Mouse (Mus musculus) embryonic facial prominence, embryonic 15.5 days (tissue): ENCODE measurements around the gene Polr2m. TPM values are rescaled to one million over a fixed set of nuclear protein-coding genes. Genes with fewer than 3 reads are reported as not detected.

ENCODE experiments used
- ATAC-seq: fragments of 200-750 bp; cut with Nextera tagmentation; 2 replicates; pipeline ENCODE4 v1.8.0; 2017; ENCODE audit warnings: low read depth, moderate TSS enrichment; ENCODE audit not compliant: insufficient number of reproducible peaks, low FRiP score, low TSS enrichment
- H3K27ac ChIP-seq: fragments of 300-500 bp; sonication (generic); replicated peaks from 2 replicates; pipeline ENCODE4 v1.5.1; 2015; ENCODE audit warnings: mild to moderate bottlenecking, inconsistent platforms
- H3K27me3 ChIP-seq: fragments of 300-500 bp; sonication (generic); 2 replicates; pipeline ENCODE4 v1.6.1; 2015; ENCODE audit warnings: inconsistent platforms
- H3K36me3 ChIP-seq: fragments of 300-500 bp; sonication (generic); 2 replicates; pipeline ENCODE4 v1.6.1; 2015; ENCODE audit warnings: mild to moderate bottlenecking, inconsistent platforms
- H3K4me1 ChIP-seq: fragments of 300-500 bp; sonication (generic); 2 replicates; pipeline ENCODE4 v1.6.1; 2015; ENCODE audit warnings: inconsistent platforms
- H3K4me2 ChIP-seq: fragments of 300-500 bp; sonication (generic); replicated peaks from 2 replicates; pipeline ENCODE4 v1.6.1; 2015; ENCODE audit warnings: mild to moderate bottlenecking, inconsistent platforms
- H3K4me3 ChIP-seq: fragments of 300-500 bp; sonication (generic); replicated peaks from 2 replicates; pipeline ENCODE4 v1.5.1; 2015; ENCODE audit warnings: mild to moderate bottlenecking, inconsistent platforms
- H3K9ac ChIP-seq: fragments of 300-500 bp; sonication (generic); 2 replicates; pipeline ENCODE4 v1.6.1; 2015; ENCODE audit warnings: inconsistent platforms
- H3K9me3 ChIP-seq: fragments of 300-500 bp; sonication (generic); replicated peaks from 2 replicates; pipeline ENCODE4 v1.6.1; 2016; ENCODE audit warnings: inconsistent platforms
- WGBS: fragments of 180-500 bp; shearing (Covaris S2); methylation state at CpG from one replicate; pipeline ENCODE4 v1.1.7; 2015; 5-methylcytosine and 5-hydroxymethylcytosine counted together
- polyA plus RNA-seq: library from polyadenylated mRNA; unstranded; fragments of >200 nt; fragmentation: Nextera tagmentation; extraction: Ambion mirVana; gene quantifications from 2 replicates; pipeline ENCODE4 v1.2.1, GENCODE M21; 2015

Gene Polr2m
- polyA plus RNA-seq: 373 and 378 TPM in 2 replicates

DNA sequence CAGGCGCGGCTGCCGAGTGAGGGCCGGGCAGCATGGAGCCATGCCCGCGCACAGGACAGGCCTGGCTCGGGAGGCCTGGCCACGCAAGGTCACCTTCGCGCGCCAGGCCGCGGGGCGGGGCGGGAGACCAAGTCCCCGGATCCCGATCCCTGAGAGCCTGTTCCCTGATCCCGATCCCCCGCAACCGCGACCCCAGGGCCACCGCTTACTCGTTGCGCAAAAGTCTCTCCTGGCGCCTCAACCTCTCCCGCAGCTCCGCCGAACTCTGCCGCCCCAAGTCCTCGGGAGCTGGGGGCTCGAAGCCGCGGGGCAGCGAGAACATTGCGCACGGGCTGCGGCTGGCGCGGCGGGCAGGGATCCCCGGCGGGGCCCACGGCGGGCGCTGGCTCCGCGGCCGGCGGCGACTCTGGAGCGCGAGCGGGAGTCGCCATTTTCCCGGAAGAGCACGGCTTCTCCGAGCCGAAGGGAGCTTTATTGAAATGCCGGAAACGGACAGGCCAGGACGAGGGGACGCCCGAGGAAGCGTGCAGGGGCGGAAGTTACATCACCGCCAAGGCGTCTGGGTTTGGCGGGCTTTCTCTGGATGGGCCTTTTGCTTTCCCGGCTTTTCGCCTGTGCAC lies at the start of gene Polr2m:
Gene Polr2m (minus strand): TSS at position 461 of the 620 bp plus-strand sequence.
- H3K4me1 ChIP-seq: peaks cover 7% of the 10 kb centered on the region
- WGBS: under 1% methylated on average over 70 of the region's 70 CpGs
- no peaks in the 10 kb centered on the region for H3K27me3 ChIP-seq
- H3K9ac ChIP-seq: peak within 1 kb of the TSS; percentile 100
- H3K4me2 ChIP-seq: peak within 1 kb of the TSS; percentile 54
- H3K9me3 ChIP-seq: no peaks in the 10 kb centered on the region
- ATAC-seq: peak; percentile 96
- H3K27ac ChIP-seq: peak within 1 kb of the TSS; percentile 94
- H3K4me3 ChIP-seq: peak within 1 kb of the TSS; percentile 97
- H3K36me3 ChIP-seq: peaks cover 31% of the 10 kb centered on the region

DNA sequence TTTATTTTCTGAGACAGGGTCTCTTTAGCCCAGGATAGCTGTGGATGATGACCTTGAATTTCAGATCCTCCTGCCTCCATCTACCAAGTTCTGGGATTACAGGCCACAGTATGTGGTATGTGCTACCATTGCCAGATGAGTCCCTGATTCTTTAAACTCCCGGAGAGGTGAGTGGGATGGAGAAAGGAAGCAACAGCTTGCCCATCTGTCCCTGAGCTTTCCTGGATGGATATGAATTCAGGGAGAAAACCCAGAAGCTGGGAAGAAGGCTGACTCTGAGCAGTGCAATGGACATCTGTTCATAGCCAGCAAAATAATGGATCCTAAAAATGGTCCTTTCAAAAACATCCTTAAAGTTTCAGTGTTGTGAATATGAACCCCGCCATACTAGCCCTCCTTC lies 49.3 kb upstream of the Polr2m start:
- Histone ChIP-seq H3K27ac (no peak overlapping the region), H3K27me3 (no peaks in the 10 kb centered on the region), H3K36me3 (no peaks in the 10 kb centered on the region), H3K4me2 (no peak overlapping the region), H3K9me3 (no peaks in the 10 kb centered on the region), H3K4me3 (no peak overlapping the region), H3K4me1 (no peaks in the 10 kb centered on the region), H3K9ac (no peak overlapping the region)
- no peak for ATAC-seq
- 83% methylated on average over 2 of the region's 2 CpGs for WGBS

DNA sequence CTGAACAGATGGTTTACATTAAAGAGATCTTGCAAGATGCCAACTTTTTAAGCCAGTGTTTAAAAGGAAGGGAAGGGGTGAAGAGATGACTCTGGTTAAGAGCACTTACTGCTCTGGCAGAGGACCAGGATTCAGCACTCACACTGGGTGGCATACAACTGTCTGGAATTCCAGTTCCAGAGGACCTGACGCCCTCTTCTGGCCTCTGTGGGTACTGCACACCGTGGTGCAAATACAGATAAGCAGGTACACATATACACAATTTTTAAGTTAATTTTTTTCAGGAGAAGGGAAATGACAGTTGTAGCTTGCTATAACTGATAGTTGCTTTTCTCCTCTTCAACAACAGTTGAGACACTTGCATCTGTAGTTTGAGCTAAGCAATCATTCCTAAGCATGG lies 44.2 kb upstream of the Polr2m start:
- no peaks in the 10 kb centered on the region for H3K4me1 ChIP-seq
- no peaks in the 10 kb centered on the region for H3K27me3 ChIP-seq
- no peaks in the 10 kb centered on the region for H3K36me3 ChIP-seq
- no peak overlapping the region for H3K9ac ChIP-seq
- no peak overlapping the region for H3K4me2 ChIP-seq
- ATAC-seq: no peak
- H3K9me3 ChIP-seq: no peaks in the 10 kb centered on the region
- no peak overlapping the region for H3K4me3 ChIP-seq
- no peak overlapping the region for H3K27ac ChIP-seq
- 70% methylated on average over 2 of the region's 2 CpGs for WGBS

DNA sequence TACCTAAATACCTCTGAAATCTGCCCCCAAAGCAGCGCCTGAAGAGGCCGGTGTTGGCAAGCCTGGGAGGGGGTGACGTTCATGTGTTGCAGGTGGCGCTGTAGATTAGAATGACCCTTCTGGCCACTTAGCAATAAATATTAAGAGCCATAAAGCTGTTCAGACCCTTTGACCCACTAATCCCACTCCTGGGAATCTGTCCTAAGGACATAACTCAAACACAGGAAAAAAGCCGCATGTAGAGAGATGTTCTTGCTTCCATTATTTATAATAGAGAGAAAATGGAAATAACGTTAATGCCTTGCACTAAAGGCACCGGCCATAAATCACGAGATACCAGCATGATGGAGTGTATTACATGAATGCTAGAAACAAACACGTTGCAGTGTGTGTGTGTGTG lies 41.7 kb upstream of the Polr2m start:
- no peaks in the 10 kb centered on the region for H3K9me3 ChIP-seq
- H3K9ac ChIP-seq: no peak overlapping the region
- no peak overlapping the region for H3K4me3 ChIP-seq
- WGBS: 81% methylated on average over 9 of the region's 9 CpGs
- no peaks in the 10 kb centered on the region for H3K36me3 ChIP-seq
- no peaks in the 10 kb centered on the region for H3K4me1 ChIP-seq
- H3K4me2 ChIP-seq: no peak overlapping the region
- no peak overlapping the region for H3K27ac ChIP-seq
- no peaks in the 10 kb centered on the region for H3K27me3 ChIP-seq
- no peak for ATAC-seq

DNA sequence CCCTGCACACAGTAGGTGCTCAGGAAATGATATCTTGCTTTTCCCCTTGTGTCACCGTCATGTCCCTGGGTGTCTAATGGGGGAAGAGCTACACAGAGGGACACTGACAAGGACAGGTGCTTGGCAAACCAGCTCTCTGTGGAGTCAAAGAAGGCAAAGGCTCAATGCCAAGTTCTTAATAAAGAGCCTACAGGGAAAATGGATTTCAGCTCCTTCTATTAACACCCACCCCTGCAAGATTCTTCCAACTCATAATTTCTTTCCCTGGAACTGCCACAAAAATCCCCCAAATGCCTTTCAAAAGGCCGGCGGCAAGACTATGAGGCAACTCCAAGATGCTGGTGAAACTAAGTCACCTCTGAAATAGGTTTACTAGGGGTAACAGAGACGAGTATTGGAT lies 38.2 kb upstream of the Polr2m start:
- Histone ChIP-seq H3K27me3 (no peaks in the 10 kb centered on the region), H3K4me3 (no peak overlapping the region), H3K9ac (no peak overlapping the region), H3K36me3 (no peaks in the 10 kb centered on the region), H3K4me2 (no peak overlapping the region), H3K4me1 (no peaks in the 10 kb centered on the region), H3K9me3 (no peaks in the 10 kb centered on the region), H3K27ac (no peak overlapping the region)
- ATAC-seq: no peak
- 81% methylated on average over 4 of the region's 4 CpGs for WGBS

DNA sequence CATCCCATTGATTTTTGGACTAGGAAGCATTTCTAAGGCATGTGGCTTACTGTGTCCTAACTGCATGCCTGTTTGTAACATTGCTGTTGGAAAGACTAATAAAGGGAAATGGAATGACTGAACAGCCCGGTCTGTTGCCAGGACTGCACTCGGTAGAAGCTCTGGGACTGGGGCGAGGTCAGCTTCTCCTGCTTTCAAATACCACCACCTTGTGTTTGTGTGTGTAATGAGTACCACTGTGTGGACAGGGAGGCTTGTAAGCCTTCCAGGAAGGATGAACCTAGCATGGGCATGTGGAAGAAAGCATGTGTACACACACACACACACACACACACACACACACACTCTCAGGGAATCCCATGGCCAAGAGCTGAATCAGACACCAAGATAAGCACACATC lies 34.1 kb upstream of the Polr2m start:
- no peaks in the 10 kb centered on the region for H3K36me3 ChIP-seq
- no peak for ATAC-seq
- H3K9me3 ChIP-seq: no peaks in the 10 kb centered on the region
- H3K4me2 ChIP-seq: no peak overlapping the region
- no peaks in the 10 kb centered on the region for H3K4me1 ChIP-seq
- H3K4me3 ChIP-seq: no peak overlapping the region
- no peak overlapping the region for H3K27ac ChIP-seq
- H3K9ac ChIP-seq: no peak overlapping the region
- H3K27me3 ChIP-seq: no peaks in the 10 kb centered on the region
- WGBS: 75% methylated on average over 3 of the region's 3 CpGs

DNA sequence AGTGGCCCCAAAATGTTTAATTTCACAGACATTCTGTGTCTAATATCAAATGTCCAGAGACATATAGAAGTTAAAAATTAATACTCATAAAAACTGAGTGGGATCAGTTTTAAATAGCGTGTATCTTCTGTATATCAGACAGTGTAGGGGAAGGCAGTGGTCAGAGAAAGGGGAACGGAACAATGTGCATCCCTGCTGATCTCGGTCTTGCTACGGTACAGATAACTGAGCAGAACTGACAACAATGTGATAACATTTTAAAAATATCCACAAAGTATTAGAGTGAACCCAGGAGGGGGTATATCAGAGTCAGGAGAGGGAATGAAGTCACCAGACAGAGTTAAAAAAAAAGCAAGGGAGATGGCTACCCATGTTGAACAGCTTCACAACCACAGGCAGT lies 31.8 kb upstream of the Polr2m start:
- no peak for ATAC-seq
- H3K27ac ChIP-seq: no peak overlapping the region
- H3K9ac ChIP-seq: no peak overlapping the region
- no peaks in the 10 kb centered on the region for H3K27me3 ChIP-seq
- H3K4me3 ChIP-seq: no peak overlapping the region
- H3K36me3 ChIP-seq: no peaks in the 10 kb centered on the region
- H3K4me1 ChIP-seq: no peaks in the 10 kb centered on the region
- H3K4me2 ChIP-seq: no peak overlapping the region
- 88% methylated on average over 4 of the region's 4 CpGs for WGBS
- no peaks in the 10 kb centered on the region for H3K9me3 ChIP-seq

DNA sequence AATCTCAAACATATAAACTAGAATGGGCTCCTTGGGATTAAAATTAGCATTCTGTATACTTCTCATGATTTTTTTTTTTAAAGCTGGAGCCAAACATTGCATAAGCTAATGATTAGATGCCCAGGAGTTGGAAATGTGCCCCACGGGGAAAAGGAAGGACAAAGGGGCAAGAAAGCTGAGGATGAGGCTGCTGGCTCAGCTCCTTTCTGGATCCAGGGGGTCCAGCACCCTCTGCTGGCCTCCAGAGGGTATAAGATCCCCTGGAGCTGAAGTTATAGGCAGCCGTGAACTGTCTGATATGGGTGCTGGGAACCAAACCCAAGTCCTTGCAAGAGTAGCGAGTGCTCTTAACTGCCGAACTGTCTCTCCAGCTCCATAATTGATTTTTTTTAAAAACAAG lies 30.1 kb upstream of the Polr2m start:
- H3K4me2 ChIP-seq: no peak overlapping the region
- ATAC-seq: no peak
- no peak overlapping the region for H3K9ac ChIP-seq
- no peaks in the 10 kb centered on the region for H3K9me3 ChIP-seq
- 81% methylated on average over 4 of the region's 4 CpGs for WGBS
- H3K4me1 ChIP-seq: no peaks in the 10 kb centered on the region
- H3K27ac ChIP-seq: no peak overlapping the region
- H3K36me3 ChIP-seq: no peaks in the 10 kb centered on the region
- H3K27me3 ChIP-seq: no peaks in the 10 kb centered on the region
- H3K4me3 ChIP-seq: no peak overlapping the region

DNA sequence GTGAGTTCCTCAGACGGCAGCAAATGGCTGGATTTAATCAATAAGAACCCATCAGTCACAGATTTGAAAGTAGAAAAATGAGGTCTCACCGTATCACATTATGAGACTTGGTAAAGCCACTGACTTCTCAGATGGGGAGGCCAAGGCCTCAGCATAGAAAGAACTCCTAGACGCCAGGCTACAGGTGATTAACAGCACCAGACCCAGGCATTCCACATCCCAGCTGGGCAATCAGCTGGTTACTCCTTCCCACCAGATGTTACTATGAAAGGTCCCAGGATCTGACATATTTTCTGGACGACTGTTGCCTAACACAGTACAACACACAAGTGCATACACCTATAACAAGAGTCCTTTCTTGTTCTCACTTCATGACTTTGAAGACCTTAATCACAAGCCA lies 27.8 kb upstream of the Polr2m start:
- no peak overlapping the region for H3K27ac ChIP-seq
- H3K9me3 ChIP-seq: no peaks in the 10 kb centered on the region
- 63% methylated on average over 4 of the region's 4 CpGs for WGBS
- no peak for ATAC-seq
- no peaks in the 10 kb centered on the region for H3K36me3 ChIP-seq
- H3K27me3 ChIP-seq: 0 out of 2 replicates have a peak, but pooled peaks cover 4% of the 10 kb centered on the region
- H3K4me3 ChIP-seq: no peak overlapping the region
- no peak overlapping the region for H3K4me2 ChIP-seq
- H3K4me1 ChIP-seq: no peaks in the 10 kb centered on the region
- no peak overlapping the region for H3K9ac ChIP-seq

DNA sequence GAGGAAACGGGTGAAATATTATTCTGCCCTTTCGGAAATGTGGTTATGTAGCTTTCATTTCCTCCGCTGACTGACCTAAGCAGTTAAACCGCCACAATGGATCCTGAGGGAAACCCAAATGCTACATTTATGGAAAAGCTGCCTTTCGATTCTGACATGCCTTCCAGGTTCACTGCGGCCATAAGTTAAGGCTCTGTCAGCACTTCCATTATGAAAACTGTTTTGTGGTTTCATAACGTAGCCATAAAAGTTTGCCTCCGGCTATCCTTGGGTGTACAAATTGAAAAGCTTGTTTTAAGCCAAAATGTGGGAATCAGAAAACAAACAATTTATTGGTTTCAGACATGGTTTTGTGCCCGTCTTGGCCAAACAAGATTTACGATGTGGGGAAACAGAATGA lies 27.2 kb upstream of the Polr2m start:
- no peak overlapping the region for H3K4me2 ChIP-seq

DNA sequence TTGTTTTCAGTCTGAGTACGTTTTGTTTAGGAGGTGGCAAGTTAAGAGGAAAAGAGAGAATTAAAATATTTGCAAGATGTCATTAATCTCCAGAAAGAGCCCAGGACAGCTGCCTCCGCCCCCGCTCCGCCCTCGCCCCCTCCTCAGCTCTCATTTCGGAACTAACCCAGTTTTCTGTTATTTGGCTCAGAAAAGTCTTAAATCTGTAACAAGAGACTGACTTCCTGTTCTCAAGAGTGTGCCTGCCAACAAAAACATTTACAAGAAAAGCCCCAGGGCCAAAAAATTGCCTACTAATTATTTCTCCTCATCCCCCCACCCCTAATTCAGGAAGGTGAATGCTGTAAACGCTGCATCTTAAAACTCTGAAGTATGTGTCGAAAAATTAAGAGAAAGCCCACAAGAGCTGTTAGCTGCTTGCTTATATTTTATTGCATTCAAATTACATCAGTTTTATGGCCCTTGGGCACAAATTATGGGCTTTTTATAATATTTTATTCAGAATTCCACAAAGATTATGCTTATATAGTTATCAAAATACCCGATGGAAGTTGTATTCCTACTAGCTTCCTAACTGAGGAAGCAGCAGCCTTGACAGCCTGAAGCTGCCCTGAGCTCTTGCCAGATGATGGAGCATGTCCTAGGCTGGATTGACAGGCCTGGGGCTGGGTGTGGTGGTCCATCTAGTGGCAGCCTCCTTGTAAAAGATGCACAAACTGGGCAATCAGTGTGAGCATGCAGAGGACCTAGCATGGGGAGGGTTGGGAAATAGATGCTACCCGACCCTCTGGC lies 12.9 kb upstream of the Polr2m start:
- peaks cover 17% of the 10 kb centered on the region for H3K4me1 ChIP-seq
- H3K4me3 ChIP-seq: no peak overlapping the region
- 32% methylated on average over 10 of the region's 10 CpGs for WGBS
- no peak overlapping the region for H3K9ac ChIP-seq
- H3K9me3 ChIP-seq: no peaks in the 10 kb centered on the region
- H3K36me3 ChIP-seq: no peaks in the 10 kb centered on the region
- H3K4me2 ChIP-seq: no peak overlapping the region
- H3K27me3 ChIP-seq: no peaks in the 10 kb centered on the region
- 0 out of 2 replicates have a peak overlapping the region, but pooled peaks have one; percentile 39 for H3K27ac ChIP-seq
- ATAC-seq: no peak

More for the DNA sequence above, 27.2 kb upstream of the Polr2m start:
- no peaks in the 10 kb centered on the region for H3K4me1 ChIP-seq
- H3K27me3 ChIP-seq: 0 out of 2 replicates have a peak, but pooled peaks cover 4% of the 10 kb centered on the region
- H3K27ac ChIP-seq: no peak overlapping the region
- H3K9me3 ChIP-seq: no peaks in the 10 kb centered on the region
- no peak for ATAC-seq
- H3K4me3 ChIP-seq: no peak overlapping the region
- no peak overlapping the region for H3K9ac ChIP-seq
- no peaks in the 10 kb centered on the region for H3K36me3 ChIP-seq
- 42% methylated on average over 10 of the region's 10 CpGs for WGBS
